Mouse (Mus musculus) forebrain, postnatal 0 days (tissue): ENCODE data around the gene Dctn5. TPM values are rescaled to one million over a fixed set of nuclear protein-coding genes. Genes with fewer than 3 reads are reported as not detected.

Source experiments
- ATAC-seq: fragments of 200-750 bp; cut with Nextera tagmentation; 2 replicates; pipeline ENCODE4 v1.8.0; 2017; ENCODE audit warnings: mild to moderate bottlenecking, moderate library complexity
- DNase-seq: peaks from one replicate; pipeline ENCODE4 v3.0.0-alpha.2; 2015
- H3K27ac ChIP-seq: fragments of 300-500 bp; sonication (generic); 2 replicates; pipeline ENCODE4 v1.5.1; 2014; ENCODE audit warnings: low read depth, mild to moderate bottlenecking, antibody characterized with exemption, low read length, moderate library complexity, mixed read lengths
- H3K27me3 ChIP-seq: fragments of 300-500 bp; sonication (generic); 2 replicates; pipeline ENCODE4 v1.6.1; 2014; ENCODE audit warnings: mild to moderate bottlenecking, low read length, mixed read lengths; ENCODE audit not compliant: insufficient read depth
- H3K36me3 ChIP-seq: fragments of 300-500 bp; sonication (generic); 2 replicates; pipeline ENCODE4 v1.6.1; 2014; ENCODE audit warnings: mild to moderate bottlenecking, moderate library complexity; ENCODE audit not compliant: insufficient read depth
- H3K4me1 ChIP-seq: fragments of 300-500 bp; sonication (generic); 2 replicates; pipeline ENCODE4 v1.6.1; 2014; ENCODE audit warnings: antibody characterized with exemption; ENCODE audit not compliant: insufficient read depth
- H3K4me2 ChIP-seq: fragments of 300-500 bp; sonication (generic); 2 replicates; pipeline ENCODE4 v1.6.1; 2014; ENCODE audit warnings: low read depth, mild to moderate bottlenecking, moderate library complexity
- H3K4me3 ChIP-seq: fragments of 300-500 bp; sonication (generic); 2 replicates; pipeline ENCODE4 v1.5.1; 2014; ENCODE audit warnings: low read depth, low read length, mixed read lengths
- H3K9ac ChIP-seq: fragments of 300-500 bp; sonication (generic); 2 replicates; pipeline ENCODE4 v1.6.1; 2014; ENCODE audit warnings: mild to moderate bottlenecking
- H3K9me3 ChIP-seq: fragments of 300-500 bp; sonication (generic); 2 replicates; pipeline ENCODE4 v1.6.1; 2016; ENCODE audit warnings: low read length
- CTCF ChIP-seq: sonication (generic); IDR thresholded peaks from 2 replicates; pipeline ENCODE4 v1.5.1; 2016; ENCODE audit warnings: antibody characterized with exemption, control low read depth, low read depth
- WGBS: fragments of 180-500 bp; shearing (Covaris S2); extraction: QIAGEN DNeasy Blood & Tissue Kit; methylation state at CpG from one replicate; pipeline ENCODE4 v1.1.7; 2014; 5-methylcytosine and 5-hydroxymethylcytosine counted together
- polyA plus RNA-seq: library from polyadenylated mRNA; unstranded; fragments of >200 nt; fragmentation: Nextera tagmentation; extraction: Ambion mirVana; gene quantifications from 2 replicates; pipeline ENCODE4 v1.2.1, GENCODE M21; 2015
- total RNA-seq: library from RNA; depleted of rRNA; stranded (reverse); fragments of >200 nt; gene quantifications from 2 replicates; pipeline ENCODE4 v1.2.3, GENCODE M21; 2014

Dctn5 gene
- total and polyA plus RNA-seq, 2 experiments from 2014 or later, result 114 to 157 TPM

- no peaks in the 10 kb centered on the region for H3K27me3 ChIP-seq
- no peaks in the 10 kb centered on the region for H3K9me3 ChIP-seq
- H3K4me2 ChIP-seq, result no peak overlapping the region
- H3K4me3 ChIP-seq, result no peak overlapping the region
- ATAC-seq (no peak), DNase-seq (peak; percentile 14)
- 75% methylated on average over 10 of the region's 10 CpGs for WGBS
- peaks cover 46% of the 10 kb centered on the region for H3K36me3 ChIP-seq
- no peak overlapping the region for H3K27ac ChIP-seq
- peaks cover 8% of the 10 kb centered on the region; the same call in 1 of the 2 replicates for H3K4me1 ChIP-seq
- TF ChIP-seq CTCF, result peak; percentile 47
- H3K9ac ChIP-seq, result no peak overlapping the region
These were observed 2.2 kb downstream of the Dctn5 start for GRCm38 (mm10) chr7:122135070-122135469.

- no peaks in the 10 kb centered on the region for H3K9me3 ChIP-seq
- no peak overlapping the region for H3K4me3 ChIP-seq
- H3K27me3 ChIP-seq, result no peaks in the 10 kb centered on the region
- peaks cover 62% of the 10 kb centered on the region for H3K36me3 ChIP-seq
- H3K27ac ChIP-seq, result no peak overlapping the region
- ATAC-seq (no peak), DNase-seq (no peak)
- no peak for TF ChIP-seq CTCF
- peaks cover 8% of the 10 kb centered on the region; the same call in 1 of the 2 replicates for H3K4me1 ChIP-seq
- H3K4me2 ChIP-seq, result no peak overlapping the region
- H3K9ac ChIP-seq, result no peak overlapping the region
These were observed 4.2 kb downstream of the Dctn5 start for GRCm38 (mm10) chr7:122137071-122137470.

GRCm38 (mm10) chr7:122138190-122138589 lies 5.3 kb downstream of the Dctn5 start:
- peaks cover 8% of the 10 kb centered on the region; the same call in 1 of the 2 replicates for H3K4me1 ChIP-seq
- no peak for ATAC-seq
- no peak for TF ChIP-seq CTCF
- DNase-seq, result no peak
- no peak overlapping the region for H3K27ac ChIP-seq
- H3K9ac ChIP-seq, result no peak overlapping the region
- no peaks in the 10 kb centered on the region for H3K27me3 ChIP-seq
- H3K4me2 ChIP-seq, result no peak overlapping the region
- H3K9me3 ChIP-seq, result no peaks in the 10 kb centered on the region
- peaks cover 72% of the 10 kb centered on the region for H3K36me3 ChIP-seq
- H3K4me3 ChIP-seq, result no peak overlapping the region
- 95% methylated on average over 5 of the region's 5 CpGs for WGBS

GRCm38 (mm10) chr7:122140991-122141390 lies 8.2 kb downstream of the Dctn5 start:
- Histone ChIP-seq H3K9ac (no peak overlapping the region), H3K4me3 (no peak overlapping the region), H3K27me3 (no peaks in the 10 kb centered on the region), H3K27ac (no peak overlapping the region), H3K4me1 (no peaks in the 10 kb centered on the region), H3K36me3 (peaks cover 78% of the 10 kb centered on the region), H3K9me3 (no peaks in the 10 kb centered on the region), H3K4me2 (no peak overlapping the region)
- DNase-seq (no peak), ATAC-seq (no peak)
- no peak for TF ChIP-seq CTCF

GRCm38 (mm10) chr7:122152473-122152872 lies 19.6 kb downstream of the Dctn5 start:
- ATAC-seq (no peak), DNase-seq (no peak)
- no peaks in the 10 kb centered on the region for H3K9me3 ChIP-seq
- no peak overlapping the region for H3K27ac ChIP-seq
- H3K4me2 ChIP-seq, result no peak overlapping the region
- WGBS, result 92% methylated on average over 4 of the region's 4 CpGs
- H3K4me1 ChIP-seq, result no peaks in the 10 kb centered on the region
- no peak overlapping the region for H3K4me3 ChIP-seq
- no peak for TF ChIP-seq CTCF
- H3K27me3 ChIP-seq, result no peaks in the 10 kb centered on the region
- peaks cover 23% of the 10 kb centered on the region for H3K36me3 ChIP-seq
- H3K9ac ChIP-seq, result no peak overlapping the region

- Histone ChIP-seq H3K4me2 (peak overlapping the region; percentile 94), H3K4me3 (peak overlapping the region; percentile 42), H3K27ac (no peak overlapping the region), H3K36me3 (peaks cover 3% of the 10 kb centered on the region; the same call in 1 of the 2 replicates), H3K9me3 (no peaks in the 10 kb centered on the region), H3K27me3 (no peaks in the 10 kb centered on the region), H3K4me1 (peaks cover 9% of the 10 kb centered on the region), H3K9ac (peak overlapping the region; percentile 49)
- WGBS, result 3% methylated on average over 13 of the region's 13 CpGs
- no peak for ATAC-seq
- no peak for DNase-seq
- no peak for TF ChIP-seq CTCF
These were observed 25.6 kb downstream of the Dctn5 start for GRCm38 (mm10) chr7:122158488-122158887.

- Histone ChIP-seq H3K4me1 (peaks cover 9% of the 10 kb centered on the region), H3K4me3 (peak within 1 kb of the TSS; percentile 42), H3K4me2 (peak within 1 kb of the TSS; percentile 94), H3K27ac (no peak within 1 kb of the TSS), H3K9ac (peak within 1 kb of the TSS; percentile 49), H3K9me3 (no peaks in the 10 kb centered on the region), H3K36me3 (peaks cover 3% of the 10 kb centered on the region; the same call in 1 of the 2 replicates), H3K27me3 (no peaks in the 10 kb centered on the region)
- TF ChIP-seq CTCF, result no peak
- ATAC-seq, result peak; percentile 99
- DNase-seq, result peak; percentile 92
- WGBS, result 1% methylated on average over 63 of the region's 63 CpGs
These were observed 26.4 kb downstream of the Dctn5 start, which contains the start of gene Plk1 for GRCm38 (mm10) chr7:122158915-122159902. TSS of gene Plk1 (plus strand) at chr7:122159439.
